Mouse (Mus musculus) hindbrain, embryonic 15.5 days (tissue): ENCODE data around the gene Phldb3. TPM values are rescaled to one million over a fixed set of nuclear protein-coding genes. Genes with fewer than 3 reads are reported as not detected.

ENCODE experiments used
- ATAC-seq: fragments of 200-750 bp; cut with Nextera tagmentation; 2 replicates; pipeline ENCODE4 v1.8.0; 2017; ENCODE audit warnings: low read depth, moderate number of reproducible peaks, moderate TSS enrichment; ENCODE audit not compliant: low FRiP score
- H3K27ac ChIP-seq: fragments of 300-500 bp; sonication (generic); replicated peaks from 2 replicates; pipeline ENCODE4 v1.5.1; 2015; ENCODE audit warnings: mild to moderate bottlenecking, inconsistent platforms
- H3K27me3 ChIP-seq: fragments of 300-500 bp; sonication (generic); 2 replicates; pipeline ENCODE4 v1.6.1; 2015; ENCODE audit warnings: control low read depth, inconsistent platforms
- H3K36me3 ChIP-seq: fragments of 300-500 bp; sonication (generic); 2 replicates; pipeline ENCODE4 v1.6.1; 2015; ENCODE audit warnings: control low read depth, inconsistent platforms
- H3K4me1 ChIP-seq: fragments of 300-500 bp; sonication (generic); replicated peaks from 2 replicates; pipeline ENCODE4 v1.6.1; 2015; ENCODE audit warnings: control low read depth, inconsistent platforms
- H3K4me2 ChIP-seq: fragments of 300-500 bp; sonication (generic); 2 replicates; pipeline ENCODE4 v1.6.1; 2015; ENCODE audit warnings: moderate library complexity, mild to moderate bottlenecking, inconsistent platforms
- H3K4me3 ChIP-seq: fragments of 300-500 bp; sonication (generic); 2 replicates; pipeline ENCODE4 v1.5.1; 2015; ENCODE audit warnings: mild to moderate bottlenecking, inconsistent platforms
- H3K9ac ChIP-seq: fragments of 300-500 bp; sonication (generic); 2 replicates; pipeline ENCODE4 v1.6.1; 2015; ENCODE audit warnings: inconsistent platforms
- H3K9me3 ChIP-seq: fragments of 300-500 bp; sonication (generic); 2 replicates; pipeline ENCODE4 v1.6.1; 2016; ENCODE audit warnings: control low read depth, inconsistent platforms
- WGBS: fragments of 180-500 bp; shearing (Covaris S2); methylation state at CpG from one replicate; pipeline ENCODE4 v1.1.7; 2015; 5-methylcytosine and 5-hydroxymethylcytosine counted together
- polyA plus RNA-seq: library from polyadenylated mRNA; unstranded; fragments of >200 nt; fragmentation: Nextera tagmentation; extraction: Ambion mirVana; gene quantifications from 2 replicates; pipeline ENCODE4 v1.2.1, GENCODE M21; 2015

Phldb3 gene
- polyA plus RNA-seq, 1 experiment from 2014 or later = not detected

GRCm38 (mm10) chr7:24584876-24585275, 25.7 kb upstream of the Phldb3 start:
- WGBS = 87% methylated on average over 6 of the region's 6 CpGs
- H3K27ac ChIP-seq = no peak overlapping the region
- no peaks in the 10 kb centered on the region for H3K9me3 ChIP-seq
- H3K4me1 ChIP-seq = peaks cover 14% of the 10 kb centered on the region
- H3K4me3 ChIP-seq = no peak overlapping the region
- ATAC-seq = no peak
- no peak overlapping the region for H3K4me2 ChIP-seq
- H3K9ac ChIP-seq = no peak overlapping the region
- peaks cover 19% of the 10 kb centered on the region for H3K27me3 ChIP-seq
- no peaks in the 10 kb centered on the region for H3K36me3 ChIP-seq

- peaks cover 14% of the 10 kb centered on the region for H3K4me1 ChIP-seq
- no peak overlapping the region; the same call in 1 of the 2 replicates for H3K4me3 ChIP-seq
- peak; percentile 27; the same call in 1 of the 2 replicates for ATAC-seq
- no peak overlapping the region for H3K9ac ChIP-seq
- H3K36me3 ChIP-seq = no peaks in the 10 kb centered on the region
- H3K9me3 ChIP-seq = no peaks in the 10 kb centered on the region
- peak overlapping the region; percentile 60 for H3K4me2 ChIP-seq
- peaks cover 19% of the 10 kb centered on the region for H3K27me3 ChIP-seq
- WGBS = 34% methylated on average over 16 of the region's 16 CpGs
- H3K27ac ChIP-seq = no peak overlapping the region
Observed at GRCm38 (mm10) chr7:24585995-24586394, 24.6 kb upstream of the Phldb3 start.

DNA sequence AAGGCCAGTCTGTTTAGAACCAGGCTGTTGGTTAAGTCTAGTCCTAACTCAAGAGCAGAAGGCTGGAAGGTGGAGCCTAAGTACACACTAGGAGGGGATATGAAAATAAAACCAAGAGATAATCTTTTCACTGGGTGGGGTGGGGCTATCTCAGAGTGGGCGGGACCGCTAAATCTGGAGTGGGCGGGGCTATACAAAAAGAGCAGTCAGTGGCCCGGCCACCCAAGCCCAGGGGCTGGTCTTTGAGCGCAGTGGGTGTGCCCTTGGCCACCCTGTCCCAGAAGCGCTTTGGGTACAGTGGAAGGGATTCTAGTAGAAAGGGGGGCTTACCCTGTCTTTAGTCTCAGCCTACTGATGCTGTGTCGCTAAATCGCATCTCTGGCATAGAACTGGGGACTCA, 23.7 kb upstream of the Phldb3 start:
- no peaks in the 10 kb centered on the region for H3K9me3 ChIP-seq
- peak overlapping the region; percentile 60 for H3K4me2 ChIP-seq
- peak overlapping the region; percentile 83 for H3K9ac ChIP-seq
- H3K27me3 ChIP-seq = peaks cover 19% of the 10 kb centered on the region
- no peaks in the 10 kb centered on the region for H3K36me3 ChIP-seq
- whole genome bisulfite sequencing = 6% methylated on average over 8 of the region's 8 CpGs
- H3K4me3 ChIP-seq = peak overlapping the region; percentile 54
- no peak overlapping the region for H3K27ac ChIP-seq
- peaks cover 14% of the 10 kb centered on the region for H3K4me1 ChIP-seq
- ATAC-seq = peak; percentile 72

GRCm38 (mm10) chr7:24587330-24588105, 23.0 kb upstream of the Phldb3 start, which contains the start of the genes Ethe1 and Zfp575:
Gene Ethe1, plus strand, starts transcription at chr7:24587543.
Gene Zfp575, minus strand, starts transcription at chr7:24587641.
- peaks cover 18% of the 10 kb centered on the region for H3K4me1 ChIP-seq
- H3K9ac ChIP-seq = peak within 1 kb of the TSS; percentile 83
- H3K27me3 ChIP-seq = peaks cover 19% of the 10 kb centered on the region
- peak within 1 kb of the TSS; percentile 66 for H3K27ac ChIP-seq
- 6% methylated on average over 30 of the region's 30 CpGs for WGBS
- peak within 1 kb of the TSS; percentile 54 for H3K4me3 ChIP-seq
- no peaks in the 10 kb centered on the region for H3K36me3 ChIP-seq
- peak within 1 kb of the TSS; percentile 60 for H3K4me2 ChIP-seq
- ATAC-seq = peak; percentile 80
- no peaks in the 10 kb centered on the region for H3K9me3 ChIP-seq

DNA sequence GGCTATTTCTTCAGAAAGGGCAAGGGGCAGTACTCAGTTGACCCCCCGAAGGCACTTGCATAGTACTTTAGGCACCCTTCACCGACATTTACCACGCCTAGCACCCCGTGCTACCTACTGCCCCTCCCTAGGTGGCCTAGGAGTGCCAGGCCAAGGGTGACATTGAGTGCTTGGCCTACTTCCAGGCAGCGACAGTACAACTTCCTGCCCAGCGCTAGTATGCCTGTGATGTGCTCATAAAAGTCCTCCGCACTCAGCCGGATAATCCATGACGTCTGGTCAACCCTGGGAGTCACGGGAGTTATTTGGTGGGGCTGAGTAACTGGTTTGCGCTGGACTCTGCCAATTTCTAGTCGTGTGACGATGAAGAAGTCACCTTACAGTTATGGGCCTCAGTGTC, 22.2 kb upstream of the Phldb3 start:
- no peaks in the 10 kb centered on the region for H3K9me3 ChIP-seq
- peaks cover 19% of the 10 kb centered on the region for H3K27me3 ChIP-seq
- H3K36me3 ChIP-seq = no peaks in the 10 kb centered on the region
- H3K4me1 ChIP-seq = peaks cover 26% of the 10 kb centered on the region
- H3K4me2 ChIP-seq = no peak overlapping the region
- no peak overlapping the region for H3K9ac ChIP-seq
- 85% methylated on average over 13 of the region's 13 CpGs for WGBS
- ATAC-seq = no peak
- H3K4me3 ChIP-seq = no peak overlapping the region
- H3K27ac ChIP-seq = no peak overlapping the region

DNA sequence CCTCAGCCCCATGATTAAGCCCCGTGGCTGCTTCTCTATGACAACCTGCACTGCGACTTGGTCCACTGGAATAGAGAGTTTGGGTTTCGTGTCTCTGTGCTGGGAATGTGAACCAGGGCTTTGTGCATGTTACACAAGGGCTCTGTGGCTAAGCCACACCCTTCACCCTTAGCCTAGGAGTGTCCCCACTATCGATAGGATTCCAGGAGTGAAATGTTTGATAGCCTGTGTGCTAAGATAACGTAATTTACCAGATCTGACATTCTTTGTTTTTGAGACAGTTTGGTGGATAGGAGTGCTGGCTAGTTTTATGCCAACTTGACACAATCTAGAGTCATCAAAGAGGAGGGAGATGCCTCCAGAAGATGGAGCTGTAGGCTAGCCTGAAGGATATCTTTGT, 18.8 kb upstream of the Phldb3 start:
- no peak overlapping the region for H3K4me2 ChIP-seq
- 72% methylated on average over 5 of the region's 5 CpGs for WGBS
- ATAC-seq = no peak
- H3K9me3 ChIP-seq = no peaks in the 10 kb centered on the region
- H3K27ac ChIP-seq = no peak overlapping the region
- no peak overlapping the region for H3K4me3 ChIP-seq
- H3K27me3 ChIP-seq = no peaks in the 10 kb centered on the region; the same call in 1 of the 2 replicates
- no peak overlapping the region for H3K9ac ChIP-seq
- no peaks in the 10 kb centered on the region for H3K36me3 ChIP-seq
- H3K4me1 ChIP-seq = peaks cover 34% of the 10 kb centered on the region

GRCm38 (mm10) chr7:24592163-24592562, 18.4 kb upstream of the Phldb3 start:
- ATAC-seq = no peak
- Histone ChIP-seq H3K9ac (no peak overlapping the region), H3K4me1 (peaks cover 34% of the 10 kb centered on the region), H3K4me2 (no peak overlapping the region), H3K4me3 (no peak overlapping the region), H3K36me3 (no peaks in the 10 kb centered on the region), H3K9me3 (no peaks in the 10 kb centered on the region), H3K27me3 (no peaks in the 10 kb centered on the region), H3K27ac (no peak overlapping the region)
- WGBS = 55% methylated on average over 4 of the region's 4 CpGs

GRCm38 (mm10) chr7:24592781-24593180, 17.8 kb upstream of the Phldb3 start:
- Histone ChIP-seq H3K9ac (no peak overlapping the region), H3K4me1 (peaks cover 31% of the 10 kb centered on the region), H3K27me3 (no peaks in the 10 kb centered on the region), H3K36me3 (no peaks in the 10 kb centered on the region), H3K4me2 (no peak overlapping the region), H3K4me3 (no peak overlapping the region), H3K27ac (no peak overlapping the region), H3K9me3 (no peaks in the 10 kb centered on the region)
- 74% methylated on average over 6 of the region's 6 CpGs for WGBS
- no peak for ATAC-seq

- 3% methylated on average over 39 of the region's 39 CpGs for WGBS
- Histone ChIP-seq H3K27ac (no peak overlapping the region), H3K36me3 (no peaks in the 10 kb centered on the region), H3K4me3 (peak overlapping the region; percentile 71), H3K27me3 (no peaks in the 10 kb centered on the region), H3K4me2 (peak overlapping the region; percentile 68), H3K9me3 (no peaks in the 10 kb centered on the region), H3K9ac (peak overlapping the region; percentile 67), H3K4me1 (peaks cover 30% of the 10 kb centered on the region)
- peak; percentile 87 for ATAC-seq
Observed at GRCm38 (mm10) chr7:24593621-24594308, 16.8 kb upstream of the Phldb3 start.

DNA sequence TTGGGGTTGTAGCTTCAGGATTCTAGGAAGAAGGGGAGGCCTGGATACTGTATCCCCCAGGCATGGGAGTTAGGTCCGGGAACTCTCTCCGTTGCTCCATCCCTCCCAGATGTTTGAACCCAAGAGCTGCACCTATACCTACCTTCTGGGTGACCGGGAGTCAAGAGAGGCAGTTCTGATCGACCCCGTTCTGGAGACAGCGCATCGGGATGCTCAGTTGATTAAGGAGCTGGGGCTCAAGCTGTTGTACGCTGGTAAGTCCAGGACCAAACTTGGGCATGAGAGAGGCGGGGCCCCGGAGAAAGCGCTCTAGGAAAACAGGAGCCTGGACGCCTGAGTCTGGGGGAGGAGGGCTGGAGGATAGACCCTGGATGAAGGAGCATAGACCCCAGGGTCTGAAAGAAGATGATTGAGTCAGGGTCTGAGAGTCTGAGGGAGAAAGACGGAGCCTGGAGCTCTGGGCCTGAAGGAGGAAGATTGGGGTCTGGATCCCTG, 16.2 kb upstream of the Phldb3 start:
- Histone ChIP-seq H3K4me3 (peak overlapping the region; percentile 71), H3K27me3 (no peaks in the 10 kb centered on the region), H3K27ac (no peak overlapping the region), H3K9ac (peak overlapping the region; percentile 67), H3K36me3 (no peaks in the 10 kb centered on the region), H3K9me3 (no peaks in the 10 kb centered on the region), H3K4me2 (peak overlapping the region; percentile 68), H3K4me1 (peaks cover 30% of the 10 kb centered on the region)
- WGBS = 3% methylated on average over 13 of the region's 13 CpGs
- no peak; the same call in 1 of the 2 replicates for ATAC-seq

- Histone ChIP-seq H3K9me3 (no peaks in the 10 kb centered on the region), H3K4me3 (no peak overlapping the region), H3K4me1 (peaks cover 30% of the 10 kb centered on the region), H3K36me3 (no peaks in the 10 kb centered on the region), H3K27me3 (no peaks in the 10 kb centered on the region), H3K4me2 (no peak overlapping the region), H3K27ac (no peak overlapping the region), H3K9ac (no peak overlapping the region)
- 88% methylated on average over 2 of the region's 2 CpGs for WGBS
- no peak for ATAC-seq
Observed at GRCm38 (mm10) chr7:24595464-24595863, 15.1 kb upstream of the Phldb3 start.

DNA sequence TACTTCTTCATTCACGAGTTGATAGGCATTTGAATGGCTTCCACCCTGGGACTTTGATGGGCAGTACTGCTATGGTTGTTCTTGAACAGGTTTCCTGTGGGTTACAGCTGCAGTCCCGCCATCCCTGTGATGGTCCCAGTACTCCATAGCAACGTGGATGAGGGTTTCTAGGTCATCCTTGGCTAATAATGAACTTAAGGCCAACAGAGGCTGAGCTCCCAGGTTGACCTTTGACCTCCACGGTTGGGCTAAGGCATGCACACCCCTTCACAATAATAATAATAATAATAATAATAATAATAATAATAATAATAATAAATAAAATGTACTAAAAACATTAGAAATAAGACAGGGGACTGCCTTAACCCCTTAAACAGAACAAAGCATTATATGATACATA, 12.4 kb upstream of the Phldb3 start:
- Histone ChIP-seq H3K4me3 (no peak overlapping the region), H3K27ac (no peak overlapping the region), H3K36me3 (no peaks in the 10 kb centered on the region), H3K9me3 (no peaks in the 10 kb centered on the region), H3K27me3 (no peaks in the 10 kb centered on the region), H3K4me2 (no peak overlapping the region), H3K9ac (no peak overlapping the region), H3K4me1 (peaks cover 27% of the 10 kb centered on the region)
- WGBS = 70% methylated on average over 4 of the region's 4 CpGs
- ATAC-seq = no peak
